Mouse (Mus musculus): ENCODE data around the gene Gm21789. TPM values are rescaled to one million over a fixed set of nuclear protein-coding genes. Genes with fewer than 3 reads are reported as not detected.

The Gm21789 gene
- not detected for polyA plus RNA-seq (2014; fragmentation: Illumina TruSeq; extraction: RNeasy Lipid Tissue Mini Kit (QIAGEN cat#74804); ENCODE audit: low read depth, low replicate concordance)

DNA sequence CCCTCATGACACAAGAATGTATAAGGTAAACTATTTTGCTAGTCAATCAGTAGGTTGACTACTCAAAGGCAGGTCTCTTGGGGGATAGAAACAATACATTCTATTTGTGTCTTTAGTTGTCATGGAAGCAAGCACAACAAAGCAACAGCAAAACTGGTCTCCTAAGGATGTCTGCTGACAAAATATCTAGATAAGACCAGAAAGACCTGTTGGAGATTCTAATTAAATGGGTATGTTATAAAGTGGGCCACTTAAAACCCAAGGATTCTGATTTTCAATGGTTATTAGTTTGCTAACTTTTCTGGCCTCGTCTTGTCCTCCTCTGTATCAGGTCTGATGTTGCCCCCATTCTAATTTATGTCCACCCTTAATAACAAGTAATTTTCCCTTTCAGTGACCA, at the start of gene Gm21789:
TSS of gene Gm21789 (plus strand) at position 301 of the 400 bp plus-strand sequence.

DNA sequence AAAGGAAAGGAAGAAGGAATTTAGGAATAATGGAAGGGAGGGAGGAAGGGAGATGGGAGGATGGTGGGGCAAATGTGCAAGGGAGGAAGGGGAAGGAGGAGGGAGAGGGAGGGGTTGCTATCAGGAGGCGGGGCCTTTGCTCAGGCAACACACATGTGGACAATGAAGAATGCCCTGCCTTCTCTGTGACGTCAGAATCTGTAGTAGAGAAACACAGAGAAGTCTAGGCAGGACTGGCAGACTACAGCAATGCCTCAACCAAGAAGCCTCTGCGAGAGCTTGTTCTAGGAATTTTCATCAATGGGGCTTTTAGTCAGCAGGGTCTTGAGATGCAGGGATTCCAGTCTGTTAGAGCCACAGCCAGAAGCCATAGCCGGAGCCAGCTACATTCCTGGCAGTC, 47.2 kb upstream of the Gm21789 start, which contains the start of gene Btbd35f30:
TSS of gene Btbd35f30 (plus strand) at position 301 of the 400 bp plus-strand sequence.

DNA sequence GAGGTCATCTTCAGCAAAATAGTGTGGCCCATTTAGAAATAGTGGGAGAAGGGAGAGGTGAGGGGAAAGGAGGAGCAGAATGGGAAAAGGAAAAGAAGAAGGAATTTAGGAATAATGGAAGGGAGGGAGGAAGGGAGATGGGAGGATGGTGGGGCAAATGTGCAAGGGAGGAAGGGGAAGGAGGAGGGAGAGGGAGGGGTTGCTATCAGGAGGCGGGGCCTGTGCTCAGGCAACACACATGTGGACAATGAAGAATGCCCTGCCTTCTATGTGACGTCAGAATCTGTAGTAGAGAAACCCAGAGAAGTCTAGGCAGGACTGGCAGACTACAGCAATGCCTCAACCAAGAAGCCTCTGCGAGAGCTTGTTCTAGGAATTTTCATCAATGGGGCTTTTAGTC, 32.0 kb downstream of the Gm21789 start, which contains the start of gene Btbd35f5:
TSS of gene Btbd35f5 (plus strand) at position 301 of the 400 bp plus-strand sequence.

Other genes starting within 250 kb of the Gm21789 start
- not detected for gene Btbd35f21, start 215.7 kb upstream of the Gm21789 start, polyA plus RNA-seq (2014; fragmentation: Illumina TruSeq; extraction: RNeasy Lipid Tissue Mini Kit (QIAGEN cat#74804); ENCODE audit: low read depth, low replicate concordance)
- not detected for gene Btbd35f30, start 47.1 kb upstream of the Gm21789 start, polyA plus RNA-seq (2014; fragmentation: Illumina TruSeq; extraction: RNeasy Lipid Tissue Mini Kit (QIAGEN cat#74804); ENCODE audit: low read depth, low replicate concordance)
- not detected for gene Btbd35f5, start 32.1 kb downstream of the Gm21789 start, polyA plus RNA-seq (2014; fragmentation: Illumina TruSeq; extraction: RNeasy Lipid Tissue Mini Kit (QIAGEN cat#74804); ENCODE audit: low read depth, low replicate concordance)